Mouse (Mus musculus) urinary bladder, postnatal 14 days (tissue): ENCODE results near the gene Olfr1258.
"Not testable (repeated sequence)": the region's sequence is repeated elsewhere in the genome, so short reads cannot be mapped to it uniquely, and the experiment has no call there.

ENCODE experiments used
- DNase-seq: peaks from one replicate; pipeline ENCODE4 v3.0.0; 2021; ENCODE audit warnings: low spot score

Gene Olfr1258

GRCm38 (mm10) chr2:89927009-89927408 lies at the start of gene Olfr1258:
Gene Olfr1258, plus strand, starts transcription at chr2:89927309.
- no peak for DNase-seq

GRCm38 (mm10) chr2:89878137-89878536 lies 49.0 kb upstream of the Olfr1258 start, which contains the start of gene Olfr1257:
Gene Olfr1257, plus strand, starts transcription at chr2:89878437.
- DNase-seq = no peak

- DNase-seq = not testable (repeated sequence)
Measured at GRCm38 (mm10) chr2:89912616-89913015, 14.5 kb upstream of the Olfr1258 start.

GRCm38 (mm10) chr2:89948564-89948963 lies 21.5 kb downstream of the Olfr1258 start, which contains the start of gene Olfr1259:
Gene Olfr1259, minus strand, starts transcription at chr2:89948664.
- DNase-seq = no peak

GRCm38 (mm10) chr2:89974184-89974583 lies 47.1 kb downstream of the Olfr1258 start, which contains the start of gene Olfr1260:
Gene Olfr1260, plus strand, starts transcription at chr2:89974340.
- no peak for DNase-seq

GRCm38 (mm10) chr2:89977709-89978108 lies 50.6 kb downstream of the Olfr1258 start:
- DNase-seq = no peak
